Mouse (Mus musculus) kidney, postnatal 36 days (tissue): ENCODE measurements around the gene Upb1.
"Not testable (repeated sequence)": the region's sequence is repeated elsewhere in the genome, so short reads cannot be mapped to it uniquely, and the experiment has no call there.

ENCODE experiments used
- DNase-seq, 2 experiments: peaks; one replicate each; pipeline ENCODE4 v3.0.0; 2021 to 2022; ENCODE audit warnings: mixed read lengths in 2 of 2

Gene Upb1

DNA sequence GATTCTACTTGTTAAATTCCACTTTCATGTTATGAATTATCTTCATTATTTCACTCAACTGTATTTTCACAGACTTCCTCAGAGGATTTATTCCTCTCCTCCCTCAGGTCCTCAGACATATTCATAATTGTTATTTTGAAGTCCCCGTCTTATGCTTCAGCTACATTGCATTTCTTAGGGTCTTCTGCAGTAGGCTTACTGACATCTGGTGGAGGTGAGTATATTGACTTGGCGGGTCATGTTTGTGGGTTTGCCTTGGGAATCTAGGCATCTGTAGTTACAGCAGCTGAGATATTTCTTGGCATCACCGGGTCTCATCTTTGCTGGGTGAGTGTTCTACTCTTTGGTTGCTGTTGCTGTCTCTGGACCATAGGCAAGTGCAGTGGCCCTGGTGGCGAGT is at the start of gene Upb1:
Gene Upb1 (plus strand): TSS at position 158 of the 400 bp plus-strand sequence.
- no peak for DNase-seq

DNA sequence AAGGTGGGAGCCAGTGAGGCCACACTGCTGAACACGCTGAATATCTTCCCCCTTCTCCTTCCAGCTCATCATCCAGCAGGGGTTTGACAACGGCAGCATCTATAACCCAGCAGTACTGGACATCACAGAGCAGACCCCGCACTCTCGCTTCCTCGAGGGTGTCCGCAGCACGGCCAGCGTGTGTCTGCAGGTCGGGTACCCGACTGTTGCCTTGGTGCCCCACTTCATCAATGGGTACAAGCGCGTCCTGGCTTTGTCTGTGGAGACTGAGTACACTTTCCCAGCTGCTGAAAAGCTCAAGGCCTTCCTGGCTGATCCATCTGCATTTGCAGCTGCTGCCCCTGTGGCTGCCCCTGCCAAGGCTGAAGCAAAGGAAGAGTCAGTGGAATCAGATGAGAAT is 48.4 kb upstream of the Upb1 start:
- no peak for DNase-seq

DNA sequence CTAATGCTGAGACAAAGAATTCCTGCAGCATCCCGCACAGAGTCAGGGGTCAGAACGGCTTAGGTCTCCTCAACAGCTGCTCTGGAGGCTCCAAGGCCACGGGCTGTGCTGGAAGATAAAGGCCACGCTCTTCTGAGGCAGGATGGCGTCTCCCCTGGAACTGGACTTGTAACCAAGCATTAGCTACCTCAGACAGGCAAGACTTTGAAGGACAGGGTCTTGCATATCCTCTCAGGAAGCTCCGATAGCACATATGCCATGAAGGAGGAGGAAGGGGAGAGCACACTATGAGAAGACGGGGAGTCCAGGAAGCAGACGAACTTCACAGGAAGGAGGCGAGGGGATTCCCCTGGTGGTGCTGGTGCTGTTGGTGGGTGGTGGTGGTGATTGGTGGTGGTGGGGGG is 47.1 kb upstream of the Upb1 start:
- not testable (repeated sequence) for DNase-seq

GRCm38 (mm10) chr10:75355341-75355740 is 45.6 kb upstream of the Upb1 start:
- no peak for DNase-seq

DNA sequence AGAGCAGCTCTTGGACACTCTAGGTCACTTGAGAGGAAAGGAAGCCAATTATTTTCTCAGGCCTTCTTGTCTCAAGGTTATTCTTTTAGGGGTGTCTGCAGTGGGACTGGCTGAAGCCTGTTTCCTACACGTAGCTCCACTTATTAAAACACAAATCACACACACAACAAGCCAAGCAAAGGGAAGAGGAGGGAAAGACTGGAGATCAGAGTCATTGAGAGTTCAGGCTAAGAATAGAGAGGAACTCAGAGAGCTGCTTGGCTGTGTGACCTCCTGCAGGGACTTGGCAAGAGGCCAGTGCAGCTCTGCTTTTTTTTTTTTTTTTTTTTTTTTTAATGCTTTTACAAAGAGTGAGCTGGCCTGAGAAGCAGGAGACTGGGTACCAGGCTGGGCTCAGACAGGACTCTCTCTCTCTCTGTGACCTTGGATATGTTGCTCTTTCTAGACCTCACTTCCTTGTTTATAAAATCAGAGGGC is 36.7 kb upstream of the Upb1 start:
- DNase-seq = peak; percentile 72 to 79

GRCm38 (mm10) chr10:75364796-75365195 is 36.1 kb upstream of the Upb1 start:
- no peak for DNase-seq

DNA sequence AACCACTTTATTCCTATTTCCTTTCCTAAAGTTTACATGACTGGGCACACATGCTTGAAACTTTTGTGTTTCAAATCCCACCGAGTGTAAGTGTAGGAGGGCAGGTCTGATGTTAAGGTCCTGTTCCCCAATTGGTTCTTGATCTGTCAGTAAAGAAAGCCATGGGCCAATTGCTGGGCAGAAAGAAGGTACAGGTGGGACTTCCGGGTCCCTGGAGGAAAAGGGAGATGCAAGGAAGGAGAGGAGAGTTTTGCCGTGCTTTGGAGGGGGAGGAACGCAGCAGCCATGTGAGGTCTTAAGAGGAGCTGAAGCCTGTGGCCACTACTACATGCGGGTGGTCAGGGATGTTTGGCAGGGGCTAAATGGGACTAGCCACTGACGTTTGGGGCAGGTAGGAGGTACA is 35.7 kb upstream of the Upb1 start:
- DNase-seq = no peak

- DNase-seq = not testable (repeated sequence)
These were observed 27.1 kb upstream of the Upb1 start for GRCm38 (mm10) chr10:75373655-75374351.

- DNase-seq = no peak
These were observed 22.2 kb upstream of the Upb1 start for GRCm38 (mm10) chr10:75378688-75379087.

DNA sequence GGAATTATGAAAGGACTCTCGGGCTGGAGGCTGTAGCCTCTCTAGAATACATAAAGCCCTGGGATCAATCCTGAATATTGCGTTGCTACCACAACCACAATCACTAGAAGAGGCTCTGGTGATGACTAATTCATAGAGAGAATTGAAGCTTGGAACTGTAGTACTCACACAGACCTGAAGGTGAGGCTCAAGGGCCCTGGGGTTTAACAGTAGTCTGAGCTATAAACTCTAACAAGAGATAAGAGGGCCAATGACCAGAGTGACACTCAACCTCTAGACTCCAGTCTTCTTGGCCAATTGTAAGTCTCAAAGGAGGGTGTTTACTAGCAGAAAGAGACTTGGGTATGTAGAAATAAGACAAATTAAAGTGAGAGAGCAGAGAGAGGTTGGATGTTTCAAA is 10.8 kb upstream of the Upb1 start:
- peak; percentile 40 to 54 for DNase-seq

- DNase-seq = no peak
These were observed 10.1 kb upstream of the Upb1 start for GRCm38 (mm10) chr10:75390832-75391231.

DNA sequence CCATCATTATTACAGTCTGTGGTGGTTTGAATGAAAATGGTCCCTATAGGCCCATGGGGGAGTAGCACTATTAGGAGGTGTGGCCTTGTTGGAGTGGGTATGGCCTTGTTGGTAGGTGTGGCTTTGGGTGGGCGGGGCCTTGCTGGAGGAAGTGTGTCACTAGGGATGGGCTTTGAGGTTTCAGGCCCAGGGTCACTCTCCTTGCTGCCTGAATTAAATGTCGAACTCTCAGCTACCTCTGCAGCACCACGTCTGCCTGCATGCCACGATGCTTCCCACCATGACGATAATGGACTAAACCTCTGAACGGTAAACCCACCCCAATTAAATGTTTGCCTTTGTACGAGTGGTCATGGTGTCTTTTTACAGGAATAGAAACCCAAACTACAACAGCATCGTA is 6.1 kb upstream of the Upb1 start:
- DNase-seq = no peak

GRCm38 (mm10) chr10:75396966-75397365 is 3.9 kb upstream of the Upb1 start:
- peak; percentile 68 to 70 for DNase-seq

GRCm38 (mm10) chr10:75405916-75406315 is 5.0 kb downstream of the Upb1 start:
- no peak for DNase-seq

DNA sequence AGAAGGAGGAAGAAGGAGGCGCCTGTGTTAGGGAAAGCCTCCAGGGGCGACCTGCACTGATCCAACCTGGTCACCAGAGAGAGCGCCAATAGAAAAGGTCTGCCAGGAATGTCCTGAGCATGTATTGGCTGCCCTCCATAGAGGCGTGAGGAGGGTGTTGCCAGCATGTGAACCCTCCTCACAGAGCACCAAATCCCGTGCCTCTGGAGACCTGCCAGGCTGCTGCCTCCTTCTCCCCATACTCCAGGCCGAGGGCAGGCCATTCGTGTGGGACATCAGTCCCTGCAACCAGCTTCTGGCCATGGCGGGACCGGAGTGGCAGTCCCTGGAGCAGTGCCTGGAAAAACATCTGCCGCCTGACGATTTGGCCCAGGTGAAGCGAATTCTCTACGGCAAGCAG is 5.8 kb downstream of the Upb1 start:
- DNase-seq = peak; percentile 94

- peak; percentile 46 to 75 for DNase-seq
These were observed 6.8 kb downstream of the Upb1 start for GRCm38 (mm10) chr10:75407741-75408140.

GRCm38 (mm10) chr10:75411343-75412113 is 10.6 kb downstream of the Upb1 start:
- DNase-seq = not testable (repeated sequence)

DNA sequence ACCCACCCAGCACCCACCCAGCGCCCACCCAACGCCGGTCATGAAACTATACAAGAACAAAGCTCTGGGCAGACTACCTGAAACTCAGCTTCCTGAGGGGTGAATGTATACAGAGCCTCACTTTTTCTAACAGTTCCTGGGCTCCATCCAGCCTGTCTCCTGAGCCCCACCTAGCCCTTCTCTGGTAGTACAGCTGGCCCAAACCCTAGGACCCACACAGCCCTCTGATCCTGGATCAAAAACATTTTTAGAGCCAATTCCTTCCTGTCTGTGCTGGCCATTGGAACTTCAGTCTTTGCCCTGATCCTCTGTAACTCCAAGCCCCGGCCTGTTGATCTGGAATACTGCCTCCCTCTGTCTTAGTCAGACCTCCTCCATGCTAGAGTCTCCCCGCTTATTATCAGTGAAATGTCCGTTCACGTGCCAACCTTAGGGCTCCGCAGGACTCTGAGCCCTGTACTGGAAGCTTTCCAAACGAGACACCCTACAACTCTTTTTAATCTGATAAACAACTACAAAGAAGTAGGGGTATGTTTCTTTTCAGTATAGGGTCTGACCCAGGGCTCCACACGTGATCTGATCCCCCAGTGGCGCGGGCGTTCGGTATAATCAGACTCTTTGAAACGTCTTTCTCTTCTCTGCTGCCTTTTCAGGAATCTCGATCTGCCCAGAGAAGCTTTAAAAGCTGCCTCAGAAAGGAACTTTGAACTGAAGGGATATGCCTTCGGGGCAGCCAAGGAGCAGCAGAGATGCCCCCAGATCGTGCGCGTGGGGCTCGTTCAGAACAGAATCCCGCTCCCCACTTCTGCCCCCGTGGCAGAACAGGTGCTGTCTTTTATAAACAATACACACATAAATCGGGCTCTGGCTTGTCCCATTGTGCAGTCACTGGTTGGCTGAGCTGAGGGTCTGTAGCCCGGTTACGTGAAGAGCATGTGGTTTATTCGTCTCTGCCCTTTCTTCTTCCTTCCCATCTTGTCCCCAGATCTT is 11.5 kb downstream of the Upb1 start:
- DNase-seq = peak; percentile 55 to 76

- DNase-seq = no peak
These were observed 14.0 kb downstream of the Upb1 start for GRCm38 (mm10) chr10:75414925-75415324.

DNA sequence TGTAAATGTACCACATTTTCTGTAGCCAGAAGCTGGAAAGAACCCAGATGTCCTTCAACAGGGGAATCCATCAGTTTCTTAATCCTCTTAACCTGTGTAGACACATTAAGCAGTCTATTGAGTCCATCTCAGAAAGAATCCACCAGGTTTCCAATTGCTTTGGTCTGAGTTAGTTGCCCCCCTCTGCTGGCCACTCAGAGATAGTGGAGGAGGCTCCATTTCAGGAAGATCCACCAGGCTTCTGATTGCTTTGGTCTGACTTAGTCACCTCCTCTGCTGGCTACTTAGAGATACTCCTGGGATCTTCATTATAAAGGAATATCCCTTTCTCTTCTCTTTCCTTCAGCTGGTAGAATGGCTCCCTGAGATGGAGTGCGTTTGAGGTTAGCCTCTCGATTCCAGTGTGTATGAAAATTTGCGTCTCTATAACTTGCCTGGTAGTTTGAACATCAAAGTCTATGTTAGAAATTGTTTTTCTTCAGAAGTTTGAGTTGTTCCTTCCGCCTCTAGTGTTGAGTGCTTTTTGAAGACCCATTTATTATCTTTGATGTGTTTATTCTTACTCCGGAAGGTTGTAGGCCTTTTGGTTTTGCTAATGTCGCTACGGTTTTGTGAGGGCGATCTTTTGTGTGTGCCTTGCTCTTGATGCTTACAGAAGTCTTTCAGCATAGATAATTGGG is 16.6 kb downstream of the Upb1 start:
- DNase-seq = no peak

- DNase-seq = no peak
These were observed 17.8 kb downstream of the Upb1 start for GRCm38 (mm10) chr10:75418747-75419146.

DNA sequence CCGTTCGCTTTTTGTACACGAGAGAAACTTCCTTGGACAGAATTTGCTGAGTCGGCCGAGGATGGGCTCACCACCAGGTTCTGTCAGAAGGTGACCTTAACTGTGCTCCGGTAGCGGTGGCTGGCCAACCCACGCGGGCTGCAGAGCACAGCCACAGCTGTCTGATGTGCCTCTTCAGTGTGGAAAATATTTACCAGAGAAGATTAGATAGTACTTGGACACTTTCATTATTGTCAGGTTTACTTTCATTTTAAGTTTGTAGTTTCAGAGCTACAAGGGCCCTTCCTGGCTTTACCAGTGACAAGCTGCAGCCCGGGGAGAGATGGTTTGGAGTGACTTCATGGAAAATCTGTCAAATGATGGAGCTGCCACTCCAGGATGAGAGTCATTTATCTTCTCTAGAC is 23.6 kb downstream of the Upb1 start:
- DNase-seq = peak; percentile 48 to 49
